Mouse (Mus musculus): Measurements from ENCODE around the gene Dgkz. TPM values are rescaled to one million over a fixed set of nuclear protein-coding genes. Genes with fewer than 3 reads are reported as not detected.

Dgkz gene
- 57.1 TPM for polyA plus RNA-seq (2017; shearing (Covaris generic))

DNA sequence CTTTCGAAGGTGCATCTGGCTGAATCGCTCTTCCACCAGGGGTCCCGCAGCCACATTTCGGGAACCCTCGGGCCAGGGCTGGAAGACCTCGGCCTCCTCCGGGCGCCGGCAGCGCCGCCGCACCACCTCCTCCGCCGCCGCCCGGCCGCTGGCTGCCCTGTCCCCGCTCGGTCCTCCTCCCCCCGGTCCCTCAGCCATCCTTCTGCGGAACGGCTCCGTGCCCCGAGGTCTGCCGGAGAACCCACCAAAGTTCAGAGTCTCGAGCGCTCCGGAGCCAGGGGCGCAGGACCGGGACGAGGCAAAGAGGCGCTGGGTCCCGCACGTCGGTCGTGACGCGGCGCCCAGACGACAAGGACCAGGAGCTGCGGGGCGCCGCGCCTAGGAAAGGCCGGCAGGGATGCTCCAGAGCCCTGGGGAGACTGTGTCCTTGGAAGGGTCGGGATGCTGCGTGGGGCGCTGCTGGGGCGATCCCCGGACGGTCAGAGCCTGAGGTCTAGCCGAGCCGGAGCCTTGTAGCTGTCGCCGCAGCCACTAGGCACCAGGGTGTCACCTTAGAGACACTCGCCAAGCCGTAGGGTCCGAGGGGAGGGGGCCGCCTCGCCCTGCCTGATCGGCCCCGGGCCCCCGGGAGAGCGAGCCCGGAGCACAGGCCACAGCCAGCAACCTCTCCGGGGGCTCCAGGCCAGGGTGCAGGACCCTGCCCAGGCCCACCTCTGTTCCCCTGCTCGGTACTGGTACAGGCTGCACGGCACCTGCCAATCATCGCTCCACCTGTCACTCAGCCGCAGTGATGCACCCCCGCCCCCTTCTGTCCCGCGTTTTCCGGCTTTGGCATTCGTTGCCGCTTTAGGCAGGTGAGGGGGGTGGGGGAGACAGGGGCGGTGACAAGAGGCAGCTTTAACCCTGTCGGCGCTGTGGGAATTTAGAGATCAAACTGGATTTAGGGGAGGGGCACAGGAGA, at the start of gene Dgkz:
Gene Dgkz (minus strand): TSS at position 284 of the 961 bp plus-strand sequence.

GRCm38 (mm10) chr2:92024274-92024672, 48.6 kb upstream of the Dgkz start, which contains the start of gene Creb3l1:
Creb3l1 (minus strand) TSS chr2:92024502.

DNA sequence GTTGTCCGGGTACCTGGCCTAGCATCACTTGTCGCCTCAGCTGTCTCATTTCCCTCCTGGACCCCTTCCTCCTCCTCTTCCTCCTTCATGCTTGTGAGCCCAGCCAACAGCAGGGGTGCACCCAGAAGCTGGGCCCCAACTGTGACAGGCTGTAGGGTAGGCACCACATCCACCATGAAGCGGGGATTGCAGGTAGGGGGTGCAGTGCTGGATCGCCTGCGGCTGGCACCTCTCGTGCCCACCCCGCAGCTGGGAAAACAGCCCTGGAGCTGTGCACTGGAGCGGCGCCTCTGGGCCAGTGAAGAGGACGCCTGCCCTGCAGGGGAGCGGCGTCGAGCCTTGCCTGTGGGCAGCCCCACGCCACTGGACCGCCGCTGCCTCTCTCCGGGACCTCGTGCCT, 30.2 kb downstream of the Dgkz start, which contains the start of gene Gm9821:
Gene Gm9821 (plus strand): TSS at position 221 of the 400 bp plus-strand sequence.

GRCm38 (mm10) chr2:91932160-91932711, 43.4 kb downstream of the Dgkz start, which contains the start of gene Mdk:
Mdk (minus strand) TSS chr2:91932297.

GRCm38 (mm10) chr2:91926949-91927348, 48.7 kb downstream of the Dgkz start, which contains the start of gene Chrm4:
Chrm4 (plus strand) TSS chr2:91927249.

Other genes with a start within 250 kb of the Dgkz start
- 57.6 TPM for gene Ambra1, start 245.7 kb downstream of the Dgkz start, polyA plus RNA-seq (2017; shearing (Covaris generic))
- gene Chrm4, start 48.6 kb downstream of the Dgkz start, polyA plus RNA-seq (2017; shearing (Covaris generic)), result 0.82 TPM
- 1.9 TPM for gene Mdk, start 43.6 kb downstream of the Dgkz start, polyA plus RNA-seq (2017; shearing (Covaris generic))
- gene Gm9821, start 30.2 kb downstream of the Dgkz start, polyA plus RNA-seq (2017; shearing (Covaris generic)), result 0.72 TPM
- gene Creb3l1, start 48.6 kb upstream of the Dgkz start, polyA plus RNA-seq (2017; shearing (Covaris generic)), result 1.2 TPM
- gene Phf21a, start 117.3 kb upstream of the Dgkz start, polyA plus RNA-seq (2017; shearing (Covaris generic)), result 77.7 TPM

Data from activated CD4-positive, CD25-positive, alpha-beta regulatory T cell, adult 9 weeks (primary cell).